Mouse (Mus musculus) cerebellum, adult 2 months (tissue): ENCODE data around the gene Ifitm6.

Experiments
- CTCF ChIP-seq: fragments of 200-500 bp; IDR thresholded peaks from 2 replicates; pipeline ENCODE4 v1.5.1; 2011; ENCODE audit warnings: low read depth, mild to moderate bottlenecking, control low read depth, low read length, moderate library complexity, borderline replicate concordance; ENCODE audit not compliant: insufficient read depth
- POLR2A ChIP-seq: fragments of 200-500 bp; IDR thresholded peaks from 2 replicates; pipeline ENCODE4 v1.6.1; 2011; ENCODE audit warnings: low read length, control low read depth, borderline replicate concordance; ENCODE audit not compliant: insufficient read depth

DNA sequence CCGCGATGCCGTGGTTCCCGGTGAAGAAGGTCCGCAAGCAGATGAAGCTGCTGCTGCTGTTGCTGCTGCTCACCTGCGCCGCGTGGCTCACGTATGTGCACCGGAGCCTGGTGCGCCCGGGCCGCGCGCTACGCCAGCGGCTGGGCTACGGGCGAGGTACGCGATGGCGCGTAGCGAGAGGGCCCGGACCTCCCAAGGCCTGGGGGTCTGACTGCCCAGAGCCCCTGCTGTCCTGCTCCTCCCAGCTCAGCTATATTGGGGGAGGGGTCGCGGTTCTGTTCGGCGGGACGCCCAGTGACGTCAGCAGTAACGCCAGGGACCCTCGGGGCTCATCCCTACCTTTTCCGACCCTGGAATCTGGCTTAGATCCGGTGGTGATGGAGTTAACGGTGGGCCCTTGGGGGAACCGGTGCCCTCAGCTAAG, 43.6 kb upstream of the Ifitm6 start:
- TF ChIP-seq POLR2A (no peak), CTCF (no peak)
